Mouse (Mus musculus) yolk sac, embryonic 10.5 days (tissue): ENCODE measurements around the gene Lsm4.

ENCODE experiments used
- DNase-seq: peaks from one replicate; pipeline ENCODE4 v3.0.0-alpha.2; 2017; ENCODE audit warnings: low spot score

Gene Lsm4

GRCm38 (mm10) chr8:70649324-70649723, 23.7 kb upstream of the Lsm4 start:
- DNase-seq: peak; percentile 61

- DNase-seq: no peak
These were observed 22.7 kb upstream of the Lsm4 start for GRCm38 (mm10) chr8:70650351-70650750.

DNA sequence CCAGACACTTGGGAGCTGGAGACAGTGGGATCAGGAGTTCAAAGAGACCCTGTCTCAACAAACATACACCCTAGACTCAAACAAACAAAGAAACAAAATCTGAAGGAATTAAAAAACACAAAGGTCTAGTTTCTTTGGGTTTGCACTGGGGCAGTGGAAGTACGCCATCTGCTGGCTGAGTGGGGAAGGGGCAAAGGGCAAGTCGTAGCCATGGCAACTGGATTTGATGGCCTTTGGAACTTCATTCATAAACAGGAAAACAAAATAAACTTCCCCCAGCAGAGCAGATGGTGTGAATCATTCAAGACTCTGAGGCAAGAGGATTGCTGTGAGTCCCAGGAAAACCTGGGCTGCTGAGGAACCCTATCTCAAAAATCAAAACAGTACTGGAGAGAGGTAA, 19.8 kb upstream of the Lsm4 start:
- DNase-seq: peak; percentile 68

- no peak for DNase-seq
These were observed 18.9 kb upstream of the Lsm4 start for GRCm38 (mm10) chr8:70654121-70654520.

DNA sequence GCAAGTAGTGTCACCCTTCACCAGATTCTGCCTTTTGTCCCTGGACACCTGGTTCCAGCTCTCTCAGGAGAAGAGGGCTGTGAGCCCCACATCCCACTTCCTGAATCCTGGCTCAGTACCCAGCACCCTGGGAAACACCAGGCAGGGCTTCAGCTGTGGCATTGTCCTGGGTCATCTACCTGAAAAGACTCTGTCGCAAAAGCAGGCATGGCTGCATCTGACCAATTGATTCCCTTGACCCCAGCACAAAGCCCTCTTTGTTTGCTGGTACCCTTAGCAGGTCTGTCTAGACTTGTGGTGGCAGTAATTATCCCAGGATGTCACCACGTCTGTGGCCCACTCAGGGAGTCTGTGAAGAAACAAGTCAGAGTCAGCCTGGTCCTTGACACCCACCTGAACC, 17.6 kb upstream of the Lsm4 start:
- no peak for DNase-seq

DNA sequence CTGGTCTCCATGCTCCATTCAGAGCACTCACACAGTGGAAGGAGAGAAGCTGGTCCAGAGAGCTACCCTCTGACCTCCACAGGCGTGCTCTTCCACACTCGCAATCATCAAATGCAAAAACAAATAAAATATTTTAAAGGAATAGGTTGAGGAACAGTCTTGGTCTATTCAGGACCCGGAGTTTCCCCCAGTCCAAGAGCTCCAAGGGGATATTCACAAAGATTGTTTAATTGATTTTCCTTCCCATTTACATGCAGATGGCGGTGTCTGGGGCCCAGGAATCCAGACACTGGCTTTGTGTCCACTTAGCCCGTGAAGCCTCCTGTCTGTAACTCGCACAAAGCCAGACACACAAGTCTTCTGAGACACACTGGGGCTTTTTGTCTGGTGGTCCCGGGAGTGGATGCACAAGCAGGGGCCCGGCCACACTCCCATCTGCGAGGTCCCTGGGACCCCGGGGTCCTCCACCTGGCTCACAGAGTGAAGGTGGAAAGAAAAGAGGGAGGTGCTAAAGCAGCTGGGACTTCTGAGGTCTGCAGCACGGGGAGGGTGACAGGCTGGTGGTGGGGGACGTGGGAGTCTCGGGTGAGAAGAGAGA, 16.8 kb upstream of the Lsm4 start:
- no peak for DNase-seq

- DNase-seq: no peak
These were observed 15.8 kb upstream of the Lsm4 start for GRCm38 (mm10) chr8:70657214-70657613.

GRCm38 (mm10) chr8:70657739-70658138, 15.3 kb upstream of the Lsm4 start:
- DNase-seq: no peak

GRCm38 (mm10) chr8:70658897-70659603, 14.0 kb upstream of the Lsm4 start:
- DNase-seq: no peak

GRCm38 (mm10) chr8:70659604-70660272, 13.3 kb upstream of the Lsm4 start:
- peak; percentile 99 for DNase-seq

DNA sequence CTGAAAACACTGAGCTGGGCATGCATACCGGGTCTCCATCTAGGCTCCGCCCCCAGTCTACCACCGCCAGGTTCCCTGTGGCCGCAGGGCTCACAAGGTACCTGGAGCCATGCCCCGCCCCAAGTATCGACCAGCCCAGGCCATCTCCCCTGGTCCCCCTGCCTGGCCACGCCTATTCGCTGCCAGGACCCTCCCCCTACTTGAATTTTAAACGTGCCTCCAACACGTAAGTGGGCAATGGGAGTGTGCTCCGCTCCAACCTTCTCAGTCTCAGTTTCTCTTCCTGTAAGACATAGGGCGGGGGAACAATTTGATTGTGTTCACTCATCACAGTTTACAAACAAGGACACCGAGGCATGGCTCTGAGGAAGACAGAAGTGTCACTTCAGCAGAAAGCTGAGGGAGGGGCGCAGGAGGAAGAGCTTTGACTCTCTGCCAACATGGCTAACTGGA, 12.7 kb upstream of the Lsm4 start, which contains the start of gene Pgpep1:
Gene Pgpep1, minus strand, starts transcription at position 116 of the 453 bp plus-strand sequence.
- DNase-seq: peak; percentile 88

- no peak for DNase-seq
These were observed 9.4 kb upstream of the Lsm4 start for GRCm38 (mm10) chr8:70663691-70664090.

DNA sequence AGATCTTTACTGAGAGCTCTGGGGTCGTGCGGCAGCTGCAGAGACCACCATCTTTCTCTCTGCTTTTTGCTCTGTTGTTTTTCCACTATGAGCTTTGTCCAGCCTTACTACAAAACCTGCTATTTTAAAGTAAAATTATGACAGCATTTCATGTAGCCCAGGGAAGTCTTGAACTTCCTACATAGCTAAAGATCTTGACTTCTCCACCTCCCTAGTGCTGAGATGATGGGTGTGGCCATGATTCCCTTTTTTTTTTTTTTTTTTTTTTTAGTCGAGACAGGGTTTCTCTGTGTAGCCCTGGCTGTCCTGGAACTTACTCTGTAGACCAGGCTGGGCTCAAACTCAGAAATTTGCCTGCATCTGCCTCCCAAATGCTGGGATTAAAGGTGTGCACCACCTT, 8.4 kb upstream of the Lsm4 start:
- no peak for DNase-seq

GRCm38 (mm10) chr8:70665599-70665998, 7.4 kb upstream of the Lsm4 start:
- peak; percentile 86 for DNase-seq

- no peak for DNase-seq
These were observed 6.0 kb upstream of the Lsm4 start for GRCm38 (mm10) chr8:70667071-70667470.

DNA sequence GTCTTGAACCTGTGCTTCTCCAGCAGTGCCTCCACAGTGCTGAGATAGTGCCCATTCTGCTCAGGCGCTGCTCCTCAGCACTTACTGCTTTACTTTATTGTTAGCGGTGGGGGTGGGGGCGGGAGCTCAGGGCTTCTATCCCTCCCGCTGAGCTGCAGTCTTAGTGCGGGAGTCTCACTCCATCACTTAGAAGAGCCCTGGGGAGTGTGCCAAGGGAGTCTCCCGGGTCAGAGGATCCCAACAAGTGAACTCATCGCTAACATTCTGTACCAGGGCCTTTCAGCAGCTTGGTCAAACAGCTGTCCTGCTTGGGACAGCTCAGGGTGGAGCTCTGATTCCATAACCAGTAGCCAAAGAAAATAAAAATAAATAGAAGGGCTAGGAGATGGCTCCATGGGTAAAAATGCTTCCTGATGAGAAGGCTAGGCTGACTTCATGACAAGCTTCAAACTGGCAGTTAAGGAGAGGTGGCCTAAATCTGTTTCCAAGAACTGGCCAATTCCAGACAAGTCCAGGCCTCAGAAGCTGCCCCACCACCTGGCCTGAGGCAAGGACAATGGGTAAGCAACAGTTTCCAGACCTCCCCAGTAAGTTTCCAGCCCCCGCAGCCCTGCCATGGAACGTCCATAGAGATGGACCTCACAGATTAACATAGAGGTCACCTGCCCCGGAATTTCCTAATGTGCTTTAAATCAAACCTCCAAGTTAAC, 1.3 kb upstream of the Lsm4 start:
- DNase-seq: no peak

DNA sequence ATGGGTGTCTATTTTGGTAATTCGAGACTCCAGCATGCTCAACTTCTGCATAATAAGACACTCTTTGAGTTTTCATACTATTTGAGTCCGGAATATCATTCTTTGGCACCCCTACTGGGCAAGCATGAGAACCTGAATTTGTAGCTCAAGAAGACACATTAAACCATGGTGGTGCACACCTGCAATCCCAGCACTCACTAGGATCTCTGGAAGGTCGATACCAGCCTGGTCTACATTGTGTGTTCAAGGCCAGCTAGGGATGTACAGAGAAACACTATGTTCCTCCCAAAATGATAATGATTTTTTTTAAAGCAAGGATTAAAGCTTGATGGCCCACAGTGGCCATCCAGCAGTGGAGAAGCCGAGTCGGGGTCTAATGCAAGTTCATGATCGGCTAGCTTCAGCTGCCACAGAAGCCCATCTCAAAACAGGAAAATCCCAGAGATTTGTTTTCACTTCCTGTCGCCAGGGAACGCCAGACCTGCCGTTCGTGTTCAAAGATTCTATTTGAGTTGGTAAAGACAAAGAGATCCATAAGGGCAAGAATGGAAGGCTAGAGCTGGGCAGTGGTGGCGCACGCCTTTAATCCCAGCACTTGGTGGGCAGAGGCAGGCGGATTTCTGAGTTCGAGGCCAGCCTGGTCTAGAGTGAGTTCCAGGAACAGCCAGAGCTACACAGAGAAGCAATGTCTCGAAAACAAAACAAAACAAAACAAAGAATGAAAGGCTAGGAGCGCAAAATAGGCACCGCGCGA, 546 bp upstream of the Lsm4 start:
- no peak for DNase-seq

- DNase-seq: no peak
These were observed 1.1 kb downstream of the Lsm4 start for GRCm38 (mm10) chr8:70674109-70674508.

DNA sequence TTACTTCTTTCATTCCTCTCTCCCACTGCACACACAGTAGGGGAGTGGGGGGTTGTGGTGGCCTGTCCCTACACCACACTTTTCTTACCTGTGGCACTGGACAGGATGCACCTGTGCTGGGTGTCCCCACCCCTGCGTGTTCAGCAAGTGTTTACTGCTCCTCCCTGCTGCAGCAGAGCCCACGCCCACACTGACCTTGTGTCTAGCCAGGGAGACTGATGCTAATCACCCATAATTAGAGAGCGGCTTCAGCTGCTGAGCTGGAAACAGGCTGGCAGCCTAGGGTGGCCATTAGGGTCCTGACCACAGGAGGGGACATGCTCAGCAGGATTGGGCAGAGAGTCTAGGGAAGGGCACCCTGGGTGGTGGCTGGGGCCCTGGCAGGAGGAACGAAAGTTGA, 1.7 kb downstream of the Lsm4 start:
- DNase-seq: no peak

DNA sequence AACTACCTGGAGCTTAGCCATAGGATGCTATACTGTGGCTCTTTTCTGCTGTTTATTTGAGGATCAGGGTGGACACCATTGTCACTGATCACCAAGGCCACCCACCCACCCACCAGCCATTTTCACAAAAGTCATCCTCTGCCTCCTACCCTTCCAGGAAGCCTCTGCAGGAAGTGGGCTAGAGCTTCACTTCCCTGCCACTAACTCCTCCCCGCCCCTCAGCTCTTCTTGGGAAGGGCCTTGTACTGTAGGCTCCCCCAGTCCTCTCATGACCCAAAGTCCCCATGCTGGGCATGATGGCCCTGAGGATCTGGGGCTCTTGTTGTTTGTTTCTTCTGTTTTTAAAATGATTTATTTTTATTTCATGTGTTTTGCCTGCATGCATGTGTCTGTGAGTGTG, 2.3 kb downstream of the Lsm4 start:
- no peak for DNase-seq

DNA sequence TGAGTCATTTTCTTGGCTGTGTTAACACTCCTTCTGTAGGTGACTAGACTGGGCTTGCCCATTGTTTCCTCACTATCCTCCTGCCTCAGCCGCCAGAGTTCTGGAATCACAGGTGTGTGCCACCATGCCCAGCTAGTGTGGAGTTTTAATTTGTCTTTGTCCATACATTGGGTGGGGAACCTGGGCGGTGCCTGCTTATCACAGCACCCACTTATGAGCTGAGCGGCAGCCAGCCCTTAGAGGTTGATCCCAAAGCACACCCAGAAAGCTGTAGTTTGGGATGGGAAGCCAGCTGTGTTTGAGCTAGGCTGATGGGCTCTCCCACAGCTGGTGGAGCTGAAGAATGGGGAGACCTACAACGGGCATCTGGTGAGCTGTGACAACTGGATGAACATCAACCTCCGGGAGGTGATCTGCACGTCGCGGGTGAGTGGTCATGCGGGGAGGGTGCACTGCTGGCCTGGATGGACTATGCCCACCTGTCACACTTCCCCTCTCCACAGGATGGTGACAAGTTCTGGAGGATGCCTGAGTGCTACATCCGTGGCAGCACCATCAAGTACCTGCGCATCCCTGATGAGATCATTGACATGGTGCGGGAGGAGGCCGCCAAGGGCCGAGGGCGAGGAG, 4.5 kb downstream of the Lsm4 start:
- no peak for DNase-seq
